Mouse (Mus musculus): ENCODE results near the gene Agrp. TPM values are rescaled to one million over a fixed set of nuclear protein-coding genes. Genes with fewer than 3 reads are reported as not detected.

Gene Agrp
- total RNA-seq, 1 experiment = 0.71 TPM

DNA sequence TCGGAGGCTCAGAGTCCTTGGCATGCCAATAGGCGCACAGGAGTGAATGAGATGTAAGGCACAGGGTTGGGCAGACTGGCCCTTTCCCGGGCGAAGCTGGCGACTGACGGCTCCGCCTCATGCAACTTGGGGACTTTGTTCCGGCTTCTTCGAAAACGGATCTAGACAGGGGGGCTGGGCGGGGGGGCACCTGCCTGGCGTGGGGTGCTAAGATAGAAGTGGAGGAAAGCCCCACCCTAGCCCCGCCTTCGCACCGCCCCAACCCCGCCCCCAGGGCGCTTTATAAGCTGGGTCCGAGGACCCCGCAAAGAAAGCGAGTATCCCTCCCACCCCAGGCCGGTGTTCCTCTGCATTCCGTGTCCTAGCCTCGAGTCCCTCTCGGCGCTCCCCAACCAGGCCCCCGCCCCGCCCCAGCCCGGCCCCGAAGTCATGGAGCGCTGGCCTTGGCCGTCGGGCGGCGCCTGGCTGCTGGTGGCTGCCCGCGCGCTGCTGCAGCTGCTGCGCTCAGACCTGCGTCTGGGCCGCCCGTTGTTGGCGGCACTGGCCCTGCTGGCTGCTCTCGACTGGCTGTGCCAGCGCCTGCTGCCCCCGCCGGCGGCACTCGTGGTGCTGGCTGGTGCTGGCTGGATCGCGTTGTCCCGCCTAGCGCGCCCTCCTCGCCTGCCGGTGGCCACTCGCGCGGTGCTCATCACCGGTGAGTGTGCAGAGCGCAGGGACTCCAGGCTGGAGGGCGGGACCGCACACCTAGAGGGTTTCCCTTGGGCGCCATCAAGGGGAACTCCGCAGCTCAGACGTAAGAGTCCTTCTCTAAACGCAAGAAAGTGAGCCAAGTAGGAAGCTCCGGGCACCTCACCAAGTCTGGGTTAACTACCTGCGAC lies 118.5 kb downstream of the Agrp start, which contains the start of gene Hsd11b2:
Hsd11b2 (plus strand) TSS at position 320 of the 878 bp plus-strand sequence.
- Histone ChIP-seq H3K4me3 (ENCODE audit: insufficient read depth in 1 of 2, low read depth in 1 of 2, low read length in 2 of 2, poor library complexity in 1 of 2, severe bottlenecking in 1 of 2) (peak within 1 kb of the TSS; percentile 84 to 90), H3K36me3 (ENCODE audit: control insufficient read depth, insufficient read depth, low read length, poor library complexity, severe bottlenecking) (peaks cover 12% of the 10 kb centered on the region; the same call in 1 of the 2 replicates), H3K27ac (ENCODE audit: insufficient read depth, low read depth, low read length, poor library complexity, severe bottlenecking) (no peak within 1 kb of the TSS), H3K9ac (ENCODE audit: insufficient read depth, low read depth, low read length, poor library complexity, severe bottlenecking) (peak within 1 kb of the TSS; percentile 70), H3K4me1 (ENCODE audit: control insufficient read depth in 2 of 2, insufficient read depth in 2 of 2, low read length in 2 of 2, poor library complexity in 1 of 2) (peaks cover 0 to 23% of the 10 kb centered on the region in 2 experiments; a peak in 2 of 4 replicates), H3K9me3 (ENCODE audit: control insufficient read depth, insufficient read depth, low read depth, low read length) (no peaks in the 10 kb centered on the region)
- TF ChIP-seq CHD2 (IDR thresholded peaks at IDR 0.05; ENCODE audit: low read depth, low read length) = no peak
- no peak for TF ChIP-seq ZC3H11A (IDR thresholded peaks at IDR 0.05; ENCODE audit: borderline replicate concordance, low read depth, low read length)
- TF ChIP-seq HCFC1 (IDR thresholded peaks at IDR 0.05; ENCODE audit: borderline replicate concordance, insufficient read depth, low read length) = no peak
- no peak for TF ChIP-seq MAFK (IDR thresholded peaks at IDR 0.05; ENCODE audit: insufficient read depth, low read depth, low read length)
- no peak for TF ChIP-seq ZNF384 (IDR thresholded peaks at IDR 0.05; ENCODE audit: low read depth, low read length)
- no peak for DNase-seq (ENCODE audit: low read depth, low spot score)
- in situ Hi-C loops (cut with MboI; ENCODE audit: low sequenced_read_pairs in 2 of 2, unreplicated experiment in 2 of 2) = no loop called here

DNA sequence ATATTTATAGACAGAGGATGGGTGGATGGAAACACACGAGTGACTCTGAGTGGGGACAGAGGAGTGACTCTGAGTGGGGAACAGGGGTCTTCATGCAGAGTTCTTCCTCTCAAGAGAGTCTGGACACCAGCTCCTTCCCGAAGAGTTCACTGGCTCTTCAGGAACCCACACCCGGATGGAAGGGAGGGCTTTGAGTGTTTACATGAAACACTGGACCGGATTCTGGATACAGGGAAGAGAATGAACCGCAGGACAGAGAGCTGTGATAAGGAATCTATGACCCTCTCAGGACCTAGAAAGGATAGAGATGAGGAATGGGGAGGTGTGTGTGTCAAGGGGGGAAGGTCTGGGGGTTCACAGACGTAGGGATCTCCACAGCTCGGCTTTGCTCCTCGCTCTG lies 119.8 kb downstream of the Agrp start:
- TF ChIP-seq HCFC1 (IDR thresholded peaks at IDR 0.05; ENCODE audit: borderline replicate concordance, insufficient read depth, low read length) (no peak), ZNF384 (IDR thresholded peaks at IDR 0.05; ENCODE audit: low read depth, low read length) (no peak), MAFK (IDR thresholded peaks at IDR 0.05; ENCODE audit: insufficient read depth, low read depth, low read length) (no peak), ZC3H11A (IDR thresholded peaks at IDR 0.05; ENCODE audit: borderline replicate concordance, low read depth, low read length) (no peak), CHD2 (IDR thresholded peaks at IDR 0.05; ENCODE audit: low read depth, low read length) (no peak)
- Histone ChIP-seq H3K36me3 (ENCODE audit: control insufficient read depth, insufficient read depth, low read length, poor library complexity, severe bottlenecking) (peaks cover 5% of the 10 kb centered on the region; the same call in 1 of the 2 replicates), H3K9me3 (ENCODE audit: control insufficient read depth, insufficient read depth, low read depth, low read length) (no peaks in the 10 kb centered on the region), H3K4me1 (ENCODE audit: control insufficient read depth in 2 of 2, insufficient read depth in 2 of 2, low read length in 2 of 2, poor library complexity in 1 of 2) (peaks cover 0 to 23% of the 10 kb centered on the region in 2 experiments; a peak in 2 of 4 replicates), H3K27ac (ENCODE audit: insufficient read depth, low read depth, low read length, poor library complexity, severe bottlenecking) (no peak overlapping the region), H3K9ac (ENCODE audit: insufficient read depth, low read depth, low read length, poor library complexity, severe bottlenecking) (no peak overlapping the region), H3K4me3 (ENCODE audit: insufficient read depth in 1 of 2, low read depth in 1 of 2, low read length in 2 of 2, poor library complexity in 1 of 2, severe bottlenecking in 1 of 2) (no peak overlapping the region)
- in situ Hi-C loops (cut with MboI; ENCODE audit: low sequenced_read_pairs in 2 of 2, unreplicated experiment in 2 of 2) = no loop called here
- no peak for DNase-seq (ENCODE audit: low read depth, low spot score)

Other genes with a start within 250 kb of the Agrp start
- 0.18 and 0.37 TPM in 2 replicates for gene Kctd19, start 223.9 kb downstream of the Agrp start, total RNA-seq (2012; rRNA removed)
- 0.13 TPM in 1 of 2 replicates, not detected in the other for gene Lrrc36, start 223.8 kb downstream of the Agrp start, total RNA-seq (2012; rRNA removed)
- gene Tppp3, start 165.9 kb downstream of the Agrp start, total RNA-seq (2012; rRNA removed) = 16.7 and 17.3 TPM in 2 replicates
- 3.2 and 7.6 TPM in 2 replicates for gene Zdhhc1, start 140.5 kb downstream of the Agrp start, total RNA-seq (2012; rRNA removed)
- gene Hsd11b2, start 118.6 kb downstream of the Agrp start, total RNA-seq (2012; rRNA removed) = 0.67 and 0.74 TPM in 2 replicates
- 65.1 and 85.5 TPM in 2 replicates for gene Atp6v0d1, start 71.3 kb downstream of the Agrp start, total RNA-seq (2012; rRNA removed)
- gene Ripor1, start 32.1 kb downstream of the Agrp start, total RNA-seq (2012; rRNA removed) = 3.5 and 5.6 TPM in 2 replicates
- 49.4 and 65.5 TPM in 2 replicates for gene Ctcf, start 825 bp downstream of the Agrp start, total RNA-seq (2012; rRNA removed)
- gene Carmil2, start 48.9 kb upstream of the Agrp start, total RNA-seq (2012; rRNA removed) = 1.6 and 3.8 TPM in 2 replicates
- 8.6 and 8.9 TPM in 2 replicates for gene Acd, start 63.7 kb upstream of the Agrp start, total RNA-seq (2012; rRNA removed)
- gene Pard6a, start 63.8 kb upstream of the Agrp start, total RNA-seq (2012; rRNA removed) = 14.3 and 14.9 TPM in 2 replicates
- gene 4933405L10Rik, start 70.3 kb upstream of the Agrp start, total RNA-seq (2012; rRNA removed) = 0.18 TPM in 1 of 2 replicates, not detected in the other
- gene Enkd1, start 70.8 kb upstream of the Agrp start, total RNA-seq (2012; rRNA removed) = 20.4 and 26.3 TPM in 2 replicates
- gene Gfod2, start 121.3 kb upstream of the Agrp start, total RNA-seq (2012; rRNA removed) = 9.3 and 11.0 TPM in 2 replicates
- 12.9 and 13.7 TPM in 2 replicates for gene Ranbp10, start 190.0 kb upstream of the Agrp start, total RNA-seq (2012; rRNA removed)
- 0.13 and 0.26 TPM in 2 replicates for gene Tsnaxip1, start 190.3 kb upstream of the Agrp start, total RNA-seq (2012; rRNA removed)
- 82.2 and 127 TPM in 2 replicates for gene Cenpt, start 215.9 kb upstream of the Agrp start, total RNA-seq (2012; rRNA removed)
- 31.5 and 52.5 TPM in 2 replicates for gene Thap11, start 217.7 kb upstream of the Agrp start, total RNA-seq (2012; rRNA removed)
- 185 and 242 TPM in 2 replicates for gene Nutf2, start 223.2 kb upstream of the Agrp start, total RNA-seq (2012; rRNA removed)
- 93.9 and 117 TPM in 2 replicates for gene Edc4, start 243.5 kb upstream of the Agrp start, total RNA-seq (2012; rRNA removed)

Measured in ES-E14 (cell line).